Mouse (Mus musculus) liver, embryonic 14.5 days (tissue): ENCODE measurements at regions not wholly inside any gene's neighbourhood (a gene's known extent, or its start where the extent isn't known, plus 50 kb on each side); places are given as distances from the start of the nearest gene placed in this dataset.

ENCODE experiments used
- CTCF ChIP-seq: IDR thresholded peaks from 2 replicates; pipeline ENCODE4 v1.5.1; 2016; ENCODE audit warnings: antibody characterized with exemption, low read depth, control low read depth
- EP300 ChIP-seq: IDR thresholded peaks from 2 replicates; pipeline ENCODE4 v1.6.1; 2016; ENCODE audit warnings: antibody characterized with exemption, low read depth

- TF ChIP-seq CTCF = no peak
- no peak for TF ChIP-seq EP300
Observed at GRCm38 (mm10) chr1:92250594-92251463, 55.3 kb upstream of the Hdac4 start.
